Mouse (Mus musculus) heart, postnatal 4 days (tissue): ENCODE measurements around the gene Gm49416. TPM values are rescaled to one million over a fixed set of nuclear protein-coding genes. Genes with fewer than 3 reads are reported as not detected.
"Not testable (repeated sequence)": the region's sequence is repeated elsewhere in the genome, so short reads cannot be mapped to it uniquely, and the experiment has no call there.

ENCODE experiments used
- DNase-seq: peaks from one replicate; pipeline ENCODE4 v3.0.0; 2021
- total RNA-seq, 2 experiments: library from RNA; stranded (reverse); gene quantifications; 2 replicates each; pipeline ENCODE4 v1.2.3; 2021

Gene Gm49416
- total RNA-seq, 2 experiments from 2014 or later: 2.3 to 3.6 TPM

GRCm38 (mm10) chr19:8880311-8881033, 8.3 kb upstream of the Gm49416 start, which contains the start of gene Uqcc3:
Uqcc3 (minus strand) TSS chr19:8880923.
- DNase-seq: peak; percentile 90

- no peak for DNase-seq
Measured at GRCm38 (mm10) chr19:8881034-8881392, 7.7 kb upstream of the Gm49416 start.

DNA sequence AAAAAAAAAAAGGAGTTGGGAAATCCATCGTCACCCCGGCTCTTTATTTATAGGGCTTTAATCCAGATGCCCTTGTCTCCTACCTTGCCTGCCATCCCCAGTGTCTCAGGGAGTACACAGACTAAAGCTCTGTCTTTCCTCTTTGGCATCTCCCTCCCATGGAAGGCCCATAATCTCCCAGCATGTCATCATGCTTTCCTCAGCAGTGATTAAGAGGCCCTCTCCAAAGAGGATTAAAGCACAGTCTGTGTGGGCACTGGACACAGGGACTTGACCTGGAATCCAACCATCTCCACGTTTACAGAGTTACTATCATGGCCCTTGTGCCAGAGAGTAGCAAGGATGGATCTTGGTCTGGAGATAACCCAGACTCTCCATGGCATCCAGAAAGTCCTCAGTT, 5.1 kb upstream of the Gm49416 start, which contains the start of the genes Lbhd1 and Gm49403:
TSS of gene Lbhd1 (plus strand) at position 117 of the 400 bp plus-strand sequence.
TSS of gene Gm49403 (plus strand) at position 315 of the 400 bp plus-strand sequence.
- no peak for DNase-seq

DNA sequence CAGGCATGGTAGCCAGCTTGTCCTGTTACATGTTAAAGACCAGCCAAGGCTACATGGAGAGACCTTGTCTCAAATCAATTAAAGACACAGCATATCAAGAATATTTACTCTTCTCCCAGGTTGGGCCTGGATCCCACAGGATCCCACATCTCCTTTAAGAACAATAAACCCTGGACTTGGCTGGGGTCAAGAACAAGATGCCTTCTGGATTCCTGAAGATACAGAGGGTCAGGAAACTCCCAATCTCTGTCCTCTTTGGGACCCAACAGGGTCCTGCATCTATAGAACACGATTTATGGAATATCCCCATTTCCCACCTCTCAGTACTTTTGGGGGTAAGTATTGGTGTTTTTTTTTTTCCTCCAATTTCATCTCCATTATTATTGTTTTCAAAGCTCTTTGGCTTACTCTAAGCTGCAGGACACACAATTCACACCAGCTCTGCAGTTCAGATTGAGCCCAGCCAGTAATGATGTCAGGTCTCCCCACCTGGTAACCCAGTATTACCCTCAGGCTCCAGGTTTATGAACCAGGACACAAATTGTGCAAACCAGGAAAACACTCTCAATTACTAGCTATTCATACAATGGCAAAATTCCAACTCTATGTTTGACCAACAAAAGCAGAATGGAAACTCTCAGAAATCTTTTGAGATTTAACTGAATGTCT, 1.7 kb upstream of the Gm49416 start:
- no peak for DNase-seq

GRCm38 (mm10) chr19:8887585-8888463, 902 bp upstream of the Gm49416 start:
- no peak for DNase-seq

DNA sequence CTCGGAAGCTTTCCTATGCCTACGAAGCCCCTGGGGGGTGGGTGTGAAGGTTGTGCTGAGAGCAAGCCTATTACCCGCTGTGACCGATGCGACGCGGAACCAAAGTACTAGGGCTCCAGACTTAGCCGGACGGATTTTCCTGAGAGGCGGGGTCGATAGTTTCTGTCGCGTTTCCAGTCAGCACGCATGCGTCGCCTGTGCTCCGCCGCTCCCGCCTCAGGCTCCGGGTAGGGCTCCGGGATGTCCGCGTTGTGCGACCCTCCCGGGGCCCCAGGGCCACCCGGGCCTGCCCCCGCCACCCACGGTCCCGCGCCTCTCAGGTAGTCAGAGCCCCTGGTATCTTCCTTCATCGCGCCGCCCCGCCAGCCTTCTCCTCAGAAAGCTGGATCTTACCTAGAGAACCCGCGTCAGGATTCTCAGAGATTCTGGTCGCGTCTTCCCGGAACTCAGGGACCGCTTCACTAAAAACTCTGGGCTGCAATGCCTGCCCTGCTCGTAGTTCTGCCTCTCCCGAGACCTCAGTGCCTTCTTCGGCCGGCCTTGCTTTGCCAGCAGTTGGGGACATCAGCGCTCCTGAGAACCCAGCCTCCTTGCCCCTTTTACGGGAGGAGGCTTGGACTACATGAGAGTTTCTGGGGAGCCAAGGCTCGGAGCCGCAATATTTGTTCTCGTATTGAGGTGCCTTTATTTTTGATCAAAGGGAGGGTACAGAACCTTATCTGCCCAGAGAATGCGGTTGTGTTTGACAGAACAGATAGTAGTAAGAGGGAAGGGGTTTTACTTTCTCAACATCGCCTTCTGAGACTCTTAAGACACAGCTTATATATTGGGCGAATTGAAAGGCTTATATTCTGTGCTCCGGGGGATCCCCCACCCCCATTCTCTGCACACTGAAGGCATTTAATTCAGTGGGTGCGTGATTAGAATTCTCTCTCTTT, 4.4 kb downstream of the Gm49416 start, which contains the start of gene Ints5:
TSS of gene Ints5 (plus strand) at position 177 of the 938 bp plus-strand sequence.
- DNase-seq: peak; percentile 90

- DNase-seq: no peak
Measured at GRCm38 (mm10) chr19:8895397-8895960, 6.8 kb downstream of the Gm49416 start.

DNA sequence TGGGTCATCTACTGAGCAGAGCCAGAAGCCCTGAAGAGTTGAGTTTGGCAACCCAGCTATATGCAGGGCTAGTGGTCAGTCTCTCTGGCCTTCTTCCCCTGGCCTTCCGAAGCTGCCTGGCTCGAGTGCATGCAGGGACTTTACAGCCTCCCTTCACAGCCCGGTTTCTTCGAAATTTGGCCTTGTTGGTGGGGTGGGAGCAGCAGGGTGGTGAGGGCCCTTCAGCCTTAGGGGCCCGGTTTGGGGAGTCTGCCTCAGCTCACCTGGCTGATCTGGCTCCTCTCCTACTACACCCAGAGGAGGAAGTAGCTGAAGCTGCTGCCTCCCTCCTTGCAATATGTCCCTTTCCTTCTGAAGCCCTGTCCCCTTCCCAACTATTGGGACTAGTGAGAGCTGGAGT, 7.5 kb downstream of the Gm49416 start:
- not testable (repeated sequence) for DNase-seq

DNA sequence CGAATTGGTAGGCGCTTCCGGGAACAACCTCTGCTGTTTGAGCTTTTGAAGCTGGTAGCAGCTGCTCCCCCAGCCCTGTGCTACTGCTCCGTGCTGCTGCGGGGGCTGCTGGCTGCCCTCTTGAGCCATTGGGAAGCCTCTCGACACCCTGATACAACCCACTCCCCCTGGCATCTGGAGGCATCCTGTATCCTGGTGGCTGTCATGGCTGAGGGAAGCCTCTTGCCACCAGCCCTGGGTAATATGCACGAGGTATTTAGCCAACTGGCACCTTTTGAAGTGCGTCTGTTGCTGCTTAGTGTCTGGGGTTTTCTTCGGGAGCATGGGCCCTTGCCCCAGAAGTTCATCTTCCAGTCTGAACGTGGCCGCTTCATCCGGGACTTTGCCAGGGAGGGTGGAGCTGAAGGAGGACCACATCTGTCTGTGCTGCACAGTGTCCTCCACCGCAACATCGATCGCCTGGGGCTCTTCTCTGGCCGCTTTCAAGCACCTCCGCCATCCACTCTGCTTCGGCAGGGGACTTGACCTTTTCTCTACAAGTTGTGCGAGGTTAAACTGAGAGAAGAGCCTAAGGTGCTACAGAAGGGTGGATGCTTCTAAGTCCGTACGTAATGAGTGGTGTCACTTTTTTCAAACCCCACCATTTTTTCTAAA, 8.6 kb downstream of the Gm49416 start:
- DNase-seq: peak; percentile 59

DNA sequence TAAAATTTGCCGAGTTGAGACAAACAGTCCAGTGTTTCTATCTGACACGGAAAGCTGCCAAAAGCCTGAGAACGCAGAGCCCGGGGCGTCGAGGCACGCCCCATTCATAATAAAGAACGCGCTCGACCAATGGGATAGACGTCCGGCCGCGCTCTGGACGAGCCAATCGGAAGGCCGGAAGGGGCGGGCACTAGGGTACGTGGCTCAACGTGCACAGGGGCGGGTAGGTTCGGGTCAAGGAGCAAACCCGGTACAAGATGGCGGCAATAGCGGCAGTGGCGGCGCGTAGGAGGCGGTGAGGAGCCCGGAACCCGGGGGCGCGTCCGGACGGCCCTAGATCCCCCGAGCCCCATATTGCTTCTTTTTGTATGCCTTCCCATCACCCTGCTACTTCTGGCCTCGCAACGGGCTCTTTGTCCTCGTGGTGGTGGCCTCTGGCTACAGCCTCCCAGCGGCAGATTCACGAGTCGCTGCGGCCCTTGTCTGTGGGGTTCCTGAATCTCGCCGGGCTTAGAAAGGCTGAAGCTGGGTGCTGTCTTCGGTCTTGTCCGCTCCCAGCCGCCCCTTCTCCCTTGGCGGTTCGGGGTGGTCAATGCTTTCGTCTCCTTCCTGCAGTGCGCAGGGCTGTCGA, 9.3 kb downstream of the Gm49416 start, which contains the start of gene Ganab:
TSS of gene Ganab (plus strand) at position 207 of the 631 bp plus-strand sequence.
- DNase-seq: peak; percentile 96

DNA sequence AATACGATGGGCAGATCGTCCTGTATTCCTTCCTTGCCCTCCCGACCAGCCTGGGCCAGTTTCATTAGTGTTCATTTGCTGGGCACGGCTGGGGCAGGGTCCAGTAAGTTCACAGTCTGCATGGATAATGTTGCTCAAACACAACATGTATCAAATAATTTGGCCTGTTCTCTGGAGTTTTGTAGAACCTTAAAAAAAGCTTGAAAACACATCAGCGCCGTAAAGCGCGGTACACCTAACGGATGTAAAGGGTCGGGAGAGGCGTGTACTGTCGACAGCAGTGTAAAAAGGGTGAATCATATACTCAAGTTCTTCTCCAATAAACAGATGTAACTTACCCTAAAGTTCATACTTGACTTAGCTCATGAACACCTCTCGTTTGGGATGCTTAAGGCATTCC, 9.8 kb downstream of the Gm49416 start:
- no peak for DNase-seq

DNA sequence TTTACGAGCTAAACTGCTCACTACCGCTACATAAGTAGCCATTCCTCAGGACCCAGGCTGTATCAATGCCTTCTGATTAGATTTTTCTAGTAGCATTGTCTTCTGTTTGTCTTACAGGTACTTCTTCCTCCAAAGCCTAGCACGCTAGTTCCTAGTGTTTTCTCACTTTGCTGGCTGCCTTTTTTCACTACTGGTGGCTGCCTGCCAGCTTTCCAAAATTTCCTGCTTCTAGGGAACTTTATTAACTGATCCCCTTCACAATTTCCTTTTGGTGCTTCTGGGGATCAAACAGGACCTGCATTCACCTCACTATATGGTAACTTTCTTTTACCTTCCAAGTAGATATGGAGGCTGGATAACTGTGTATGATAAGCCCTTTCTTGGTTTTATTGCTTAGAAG, 10.4 kb downstream of the Gm49416 start:
- peak; percentile 31 for DNase-seq

- no peak for DNase-seq
Measured at GRCm38 (mm10) chr19:8903412-8903811, 14.7 kb downstream of the Gm49416 start.

GRCm38 (mm10) chr19:8908531-8908930, 19.8 kb downstream of the Gm49416 start:
- no peak for DNase-seq

DNA sequence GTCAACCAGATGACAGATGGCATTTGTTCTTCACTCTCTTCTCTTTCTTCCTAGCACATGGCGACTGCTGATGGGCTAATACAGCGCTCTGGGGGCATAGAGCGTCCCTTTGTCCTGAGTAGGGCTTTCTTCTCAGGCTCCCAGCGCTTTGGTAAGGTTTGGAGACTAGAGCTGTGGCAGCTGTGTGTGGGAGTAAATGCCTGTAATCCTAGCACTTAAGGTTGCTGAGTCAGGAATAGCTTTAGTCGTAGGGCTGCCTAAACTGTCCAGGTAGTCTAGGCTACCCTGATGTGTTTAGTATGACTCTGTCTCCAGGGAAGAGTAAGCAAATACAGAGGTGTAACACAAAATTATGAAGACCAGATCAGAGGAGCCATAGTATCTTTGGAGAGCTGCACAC, 23.1 kb downstream of the Gm49416 start:
- DNase-seq: no peak

- no peak for DNase-seq
Measured at GRCm38 (mm10) chr19:8914212-8914611, 25.5 kb downstream of the Gm49416 start.

- no peak for DNase-seq
Measured at GRCm38 (mm10) chr19:8919000-8919399, 30.3 kb downstream of the Gm49416 start.

- DNase-seq: no peak
Measured at GRCm38 (mm10) chr19:8919684-8920072, 31.0 kb downstream of the Gm49416 start.

DNA sequence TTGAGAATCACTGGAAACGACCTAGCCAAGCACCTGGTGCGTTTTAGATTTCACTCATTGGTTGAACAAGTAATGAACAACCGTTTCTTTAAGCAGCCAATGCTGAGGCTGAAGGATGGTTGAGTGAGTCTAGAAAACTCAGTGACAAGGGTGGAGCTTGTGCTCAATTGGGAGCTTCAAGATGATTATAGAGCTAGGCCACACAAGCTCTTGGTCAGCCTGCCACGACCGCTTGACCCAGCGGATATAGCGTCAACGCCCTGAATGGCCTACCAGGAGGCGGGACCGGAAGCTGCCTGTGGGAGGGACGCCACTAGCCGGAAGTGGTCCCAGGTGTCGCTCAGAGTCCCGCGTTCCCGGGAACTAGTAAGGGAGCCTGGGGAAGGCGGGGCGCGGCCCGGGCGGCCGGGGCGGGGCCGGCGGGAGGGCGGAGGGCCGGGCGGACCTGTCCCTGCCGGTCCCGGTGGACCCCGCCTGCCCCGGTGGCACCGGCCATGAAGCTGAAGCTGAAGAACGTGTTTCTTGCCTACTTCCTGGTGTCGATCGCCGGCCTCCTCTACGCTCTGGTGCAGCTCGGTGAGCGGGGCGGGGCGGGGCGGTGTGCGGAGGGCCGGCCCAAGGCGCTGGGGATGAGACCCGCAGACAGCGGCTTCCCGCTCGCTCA, 31.5 kb downstream of the Gm49416 start, which contains the start of gene B3gat3:
TSS of gene B3gat3 (plus strand) at position 302 of the 664 bp plus-strand sequence.
- DNase-seq: peak; percentile 97
